Mouse (Mus musculus) forebrain, embryonic 13.5 days (tissue): ENCODE measurements around the gene Pde2a. TPM values are rescaled to one million over a fixed set of nuclear protein-coding genes. Genes with fewer than 3 reads are reported as not detected.

Source experiments
- ATAC-seq: fragments of 200-750 bp; cut with Nextera tagmentation; 2 replicates; pipeline ENCODE4 v1.8.0; 2017
- H3K27ac ChIP-seq: fragments of 300-500 bp; sonication (generic); 2 replicates; pipeline ENCODE4 v1.5.1; 2015; ENCODE audit warnings: inconsistent platforms, mild to moderate bottlenecking, moderate library complexity
- H3K27me3 ChIP-seq: fragments of 300-500 bp; sonication (generic); 2 replicates; pipeline ENCODE4 v1.6.1; 2015; ENCODE audit warnings: mild to moderate bottlenecking, inconsistent platforms
- H3K36me3 ChIP-seq: fragments of 300-500 bp; sonication (generic); 2 replicates; pipeline ENCODE4 v1.6.1; 2015; ENCODE audit warnings: mild to moderate bottlenecking, inconsistent platforms; ENCODE audit not compliant: poor library complexity, severe bottlenecking
- H3K4me1 ChIP-seq: fragments of 300-500 bp; sonication (generic); 2 replicates; pipeline ENCODE4 v1.6.1; 2015; ENCODE audit warnings: inconsistent platforms
- H3K4me2 ChIP-seq: fragments of 300-500 bp; sonication (generic); 2 replicates; pipeline ENCODE4 v1.6.1; 2015; ENCODE audit warnings: inconsistent platforms, mild to moderate bottlenecking, moderate library complexity
- H3K4me3 ChIP-seq: fragments of 300-500 bp; sonication (generic); 2 replicates; pipeline ENCODE4 v1.5.1; 2015; ENCODE audit warnings: mild to moderate bottlenecking, inconsistent platforms
- H3K9ac ChIP-seq: fragments of 300-500 bp; sonication (generic); 2 replicates; pipeline ENCODE4 v1.6.1; 2015; ENCODE audit warnings: mild to moderate bottlenecking, inconsistent platforms
- H3K9me3 ChIP-seq: fragments of 300-500 bp; sonication (generic); replicated peaks from 2 replicates; pipeline ENCODE4 v1.6.1; 2016; ENCODE audit warnings: inconsistent platforms
- whole genome bisulfite sequencing: fragments of 180-500 bp; shearing (Covaris S2); methylation state at CpG from one replicate; pipeline ENCODE4 v1.1.7; 2015; 5-methylcytosine and 5-hydroxymethylcytosine counted together
- polyA plus RNA-seq: library from polyadenylated mRNA; unstranded; fragments of >200 nt; fragmentation: Nextera tagmentation; extraction: Ambion mirVana; gene quantifications from 2 replicates; pipeline ENCODE4 v1.2.1, GENCODE M21; 2015

Gene Pde2a
- polyA plus RNA-seq, 1 experiment from 2014 or later, result 26.2 TPM

- no peaks in the 10 kb centered on the region for H3K36me3 ChIP-seq
- H3K27ac ChIP-seq, result no peak overlapping the region
- H3K9ac ChIP-seq, result no peak overlapping the region
- 51% methylated on average over 6 of the region's 6 CpGs for WGBS
- H3K4me2 ChIP-seq, result no peak overlapping the region
- ATAC-seq, result no peak
- 0 out of 2 replicates have a peak, but pooled peaks cover 2% of the 10 kb centered on the region for H3K27me3 ChIP-seq
- no peaks in the 10 kb centered on the region for H3K9me3 ChIP-seq
- no peaks in the 10 kb centered on the region for H3K4me1 ChIP-seq
- H3K4me3 ChIP-seq, result no peak overlapping the region
These were observed 36.2 kb upstream of the Pde2a start for GRCm38 (mm10) chr7:101385331-101385733.

GRCm38 (mm10) chr7:101385866-101386452, 35.5 kb upstream of the Pde2a start:
- no peak for ATAC-seq
- Histone ChIP-seq H3K9ac (no peak overlapping the region), H3K4me3 (no peak overlapping the region), H3K27me3 (0 out of 2 replicates have a peak, but pooled peaks cover 2% of the 10 kb centered on the region), H3K4me2 (no peak overlapping the region), H3K36me3 (no peaks in the 10 kb centered on the region), H3K9me3 (no peaks in the 10 kb centered on the region), H3K27ac (no peak overlapping the region), H3K4me1 (no peaks in the 10 kb centered on the region)
- 76% methylated on average over 7 of the region's 10 CpGs for WGBS

- no peak for ATAC-seq
- Histone ChIP-seq H3K9ac (no peak overlapping the region), H3K36me3 (no peaks in the 10 kb centered on the region), H3K27me3 (0 out of 2 replicates have a peak, but pooled peaks cover 2% of the 10 kb centered on the region), H3K4me3 (no peak overlapping the region), H3K4me1 (peaks cover 13% of the 10 kb centered on the region; the same call in 1 of the 2 replicates), H3K4me2 (no peak overlapping the region), H3K27ac (no peak overlapping the region), H3K9me3 (no peaks in the 10 kb centered on the region)
- WGBS, result 95% methylated on average over 6 of the region's 6 CpGs
These were observed 32.2 kb upstream of the Pde2a start for GRCm38 (mm10) chr7:101389256-101389655.

- Histone ChIP-seq H3K27ac (no peak overlapping the region), H3K27me3 (no peaks in the 10 kb centered on the region), H3K9me3 (no peaks in the 10 kb centered on the region), H3K36me3 (no peaks in the 10 kb centered on the region), H3K4me3 (no peak overlapping the region), H3K4me2 (no peak overlapping the region), H3K9ac (no peak overlapping the region), H3K4me1 (peaks cover 13% of the 10 kb centered on the region; the same call in 1 of the 2 replicates)
- 84% methylated on average over 4 of the region's 4 CpGs for WGBS
- no peak for ATAC-seq
These were observed 29.5 kb upstream of the Pde2a start for GRCm38 (mm10) chr7:101391909-101392479.

GRCm38 (mm10) chr7:101393015-101393414, 28.5 kb upstream of the Pde2a start:
- Histone ChIP-seq H3K9ac (no peak overlapping the region), H3K27ac (no peak overlapping the region), H3K4me2 (no peak overlapping the region), H3K36me3 (no peaks in the 10 kb centered on the region), H3K4me1 (peaks cover 13% of the 10 kb centered on the region; the same call in 1 of the 2 replicates), H3K27me3 (no peaks in the 10 kb centered on the region), H3K9me3 (no peaks in the 10 kb centered on the region), H3K4me3 (no peak overlapping the region)
- ATAC-seq, result no peak
- 71% methylated on average over 4 of the region's 4 CpGs for WGBS

- ATAC-seq, result no peak
- Histone ChIP-seq H3K4me1 (peaks cover 13% of the 10 kb centered on the region; the same call in 1 of the 2 replicates), H3K36me3 (no peaks in the 10 kb centered on the region), H3K9ac (no peak overlapping the region), H3K4me2 (no peak overlapping the region), H3K9me3 (no peaks in the 10 kb centered on the region), H3K27ac (no peak overlapping the region), H3K4me3 (no peak overlapping the region), H3K27me3 (no peaks in the 10 kb centered on the region)
- 40% methylated on average over 8 of the region's 8 CpGs for WGBS
These were observed 27.6 kb upstream of the Pde2a start for GRCm38 (mm10) chr7:101393694-101394504.

- 71% methylated on average over 3 of the region's 3 CpGs for WGBS
- no peak overlapping the region for H3K27ac ChIP-seq
- no peaks in the 10 kb centered on the region for H3K36me3 ChIP-seq
- H3K27me3 ChIP-seq, result no peaks in the 10 kb centered on the region
- H3K4me1 ChIP-seq, result peaks cover 13% of the 10 kb centered on the region; the same call in 1 of the 2 replicates
- H3K4me2 ChIP-seq, result no peak overlapping the region
- H3K9ac ChIP-seq, result no peak overlapping the region
- no peak for ATAC-seq
- H3K9me3 ChIP-seq, result no peaks in the 10 kb centered on the region
- H3K4me3 ChIP-seq, result no peak overlapping the region
These were observed 26.9 kb upstream of the Pde2a start for GRCm38 (mm10) chr7:101394569-101394968.

- H3K4me2 ChIP-seq, result no peak overlapping the region
- no peak overlapping the region for H3K9ac ChIP-seq
- 91% methylated on average over 2 of the region's 2 CpGs for WGBS
- H3K4me1 ChIP-seq, result peaks cover 13% of the 10 kb centered on the region; the same call in 1 of the 2 replicates
- H3K9me3 ChIP-seq, result no peaks in the 10 kb centered on the region
- no peak overlapping the region for H3K4me3 ChIP-seq
- H3K27ac ChIP-seq, result no peak overlapping the region
- no peaks in the 10 kb centered on the region for H3K36me3 ChIP-seq
- H3K27me3 ChIP-seq, result no peaks in the 10 kb centered on the region
- ATAC-seq, result no peak
These were observed 26.0 kb upstream of the Pde2a start for GRCm38 (mm10) chr7:101395471-101395870.

GRCm38 (mm10) chr7:101397175-101397574, 24.3 kb upstream of the Pde2a start:
- no peak for ATAC-seq
- 91% methylated on average over 4 of the region's 4 CpGs for WGBS
- Histone ChIP-seq H3K4me3 (no peak overlapping the region), H3K36me3 (no peaks in the 10 kb centered on the region), H3K27ac (no peak overlapping the region), H3K27me3 (no peaks in the 10 kb centered on the region), H3K9ac (no peak overlapping the region), H3K4me2 (no peak overlapping the region), H3K9me3 (no peaks in the 10 kb centered on the region), H3K4me1 (peaks cover 13% of the 10 kb centered on the region; the same call in 1 of the 2 replicates)

GRCm38 (mm10) chr7:101401510-101401909, 20.0 kb upstream of the Pde2a start:
- Histone ChIP-seq H3K4me1 (no peaks in the 10 kb centered on the region), H3K36me3 (no peaks in the 10 kb centered on the region), H3K4me2 (no peak overlapping the region), H3K9me3 (no peaks in the 10 kb centered on the region), H3K4me3 (no peak overlapping the region), H3K27ac (no peak overlapping the region), H3K27me3 (no peaks in the 10 kb centered on the region), H3K9ac (no peak overlapping the region)
- no peak for ATAC-seq
- WGBS, result 88% methylated on average over 7 of the region's 7 CpGs

GRCm38 (mm10) chr7:101403831-101404230, 17.7 kb upstream of the Pde2a start:
- ATAC-seq, result no peak

GRCm38 (mm10) chr7:101410267-101410936, 11.1 kb upstream of the Pde2a start, which contains the start of gene Gm45837:
Gene Gm45837 (plus strand): TSS chr7:101410886.
- ATAC-seq, result no peak
- peaks cover 13% of the 10 kb centered on the region for H3K4me1 ChIP-seq
- no peak within 1 kb of the TSS for H3K27ac ChIP-seq
- no peak within 1 kb of the TSS for H3K4me3 ChIP-seq
- H3K9me3 ChIP-seq, result no peaks in the 10 kb centered on the region
- H3K9ac ChIP-seq, result no peak within 1 kb of the TSS
- 84% methylated on average over 11 of the region's 11 CpGs for whole genome bisulfite sequencing
- H3K4me2 ChIP-seq, result no peak within 1 kb of the TSS
- H3K27me3 ChIP-seq, result no peaks in the 10 kb centered on the region
- H3K36me3 ChIP-seq, result no peaks in the 10 kb centered on the region

More at GRCm38 (mm10) chr7:101403831-101404230, 17.7 kb upstream of the Pde2a start:
- no peak overlapping the region for H3K4me3 ChIP-seq
- no peak overlapping the region for H3K9ac ChIP-seq
- H3K9me3 ChIP-seq, result no peaks in the 10 kb centered on the region
- H3K27ac ChIP-seq, result no peak overlapping the region
- no peaks in the 10 kb centered on the region for H3K36me3 ChIP-seq
- no peaks in the 10 kb centered on the region for H3K27me3 ChIP-seq
- WGBS, result 95% methylated on average over 5 of the region's 5 CpGs
- H3K4me2 ChIP-seq, result no peak overlapping the region
- H3K4me1 ChIP-seq, result no peaks in the 10 kb centered on the region
